In the genomic region with DNA sequence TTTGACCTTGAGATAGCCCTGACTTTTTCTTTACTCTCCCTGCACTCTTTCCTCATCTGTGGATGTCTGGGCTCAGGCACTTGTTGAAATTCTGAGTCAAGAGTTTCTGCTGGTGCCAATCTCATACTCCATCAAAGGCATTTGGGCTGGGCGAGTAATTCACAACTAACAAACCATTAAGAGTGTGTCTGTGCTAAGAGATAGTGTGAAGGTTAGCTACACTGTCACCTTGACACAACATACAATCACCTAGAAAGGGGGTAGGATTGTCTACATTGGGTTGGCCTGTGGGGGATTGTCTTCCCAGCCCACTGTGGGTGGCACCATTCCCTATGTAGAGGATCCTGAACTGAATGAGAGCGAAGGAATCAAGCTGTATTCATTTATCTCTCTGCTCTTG, we compare ENCODE assay signal across 28 mouse cellular contexts. TPM values are rescaled to one million over a fixed set of nuclear protein-coding genes. Genes with fewer than 3 reads are reported as not detected.
DNase-seq lines count a peak whose midpoint lies in the region; ATAC-seq and TF ChIP-seq lines count a peak whose summit lies in the region.
"Had no signal": no experiment of that assay in that cellular context is flagged by ENCODE, and none has a peak within 500 bp of the region (broad histone marks: within the 10 kb centered on the region; RNA-seq: fewer than 3 reads in every experiment).

No protein-coding gene starts in this region.

- H3K27ac ChIP-seq in heart, embryonic 11.5 days (ENCODE audit: low read depth, low read length) = peak overlapping the region; percentile 74
- peak overlapping the region; percentile 97 for H3K27ac ChIP-seq in liver, embryonic 13.5 days
- H3K27ac ChIP-seq in cerebellum, adult 2 months (ENCODE audit: insufficient read depth, low read length) = no peak overlapping the region
- H3K27ac ChIP-seq: embryonic facial prominence, embryonic 13.5 days; hindbrain, embryonic 14.5 days; limb, embryonic 13.5 days had no signal

- intact Hi-C loops in heart, postnatal 10 days (cut with DNase I) = no loop called here

- peaks cover 11% of the 10 kb centered on the region for H3K27me3 ChIP-seq in heart, embryonic 11.5 days (ENCODE audit: control insufficient read depth, insufficient read depth, low read length)
- peaks cover 23% of the 10 kb centered on the region for H3K27me3 ChIP-seq in liver, embryonic 13.5 days
- H3K27me3 ChIP-seq in cerebellum, adult 2 months (ENCODE audit: control insufficient read depth, insufficient read depth, low read length) = no peaks in the 10 kb centered on the region
- H3K27me3 ChIP-seq: neural tube, embryonic 13.5 days had no signal

- no peak for TF ChIP-seq POLR2A in cerebellum, adult 2 months (IDR thresholded peaks at IDR 0.05; ENCODE audit: borderline replicate concordance, insufficient read depth, low read length)

- no peak for TF ChIP-seq CTCF in cerebellum, adult 2 months (IDR thresholded peaks at IDR 0.05; ENCODE audit: borderline replicate concordance, insufficient read depth, low read depth, low read length)

- DNase-seq in heart, postnatal 10 days = no peak
- DNase-seq in liver, embryonic 13.5 days = no peak
- no peak for DNase-seq in cerebellum, adult 2 months
- DNase-seq in frontal cortex, postnatal 14 days (ENCODE audit: low spot score in 2 of 2) = no peak
- DNase-seq in cerebellum, adult 11-12 months = no peak
- DNase-seq: adrenal gland, postnatal 25 days; cerebellum, adult 8-10 months; cerebellum, postnatal 36 days; embryo, embryonic 11 days; heart, postnatal 14 days; kidney, adult 2 months; kidney, postnatal 10 days; lung, embryonic 14.5 days; retina, postnatal 1 day; right cerebral cortex, postnatal 25 days; spleen, adult 18-20 months had no signal

- H3K4me2 ChIP-seq in heart, embryonic 11.5 days = peak overlapping the region; percentile 12; the same call in 1 of the 2 replicates
- peak overlapping the region; percentile 73 for H3K4me2 ChIP-seq in liver, embryonic 13.5 days
- H3K4me2 ChIP-seq: embryonic facial prominence, embryonic 13.5 days; hindbrain, embryonic 14.5 days; limb, embryonic 13.5 days; lung, embryonic 14.5 days; neural tube, embryonic 13.5 days had no signal

- H3K9ac ChIP-seq in heart, embryonic 11.5 days (ENCODE audit: low read depth, low read length) = no peak overlapping the region
- H3K9ac ChIP-seq in liver, embryonic 13.5 days = peak overlapping the region; percentile 49
- H3K9ac ChIP-seq: embryonic facial prominence, embryonic 13.5 days; hindbrain, embryonic 14.5 days; limb, embryonic 13.5 days; lung, embryonic 14.5 days; neural tube, embryonic 13.5 days had no signal

- WGBS in heart, embryonic 11.5 days (ENCODE audit: insufficient replicate concordance) = 85% methylated on average over 2 of the region's 2 CpGs
- 27% methylated on average over 2 of the region's 2 CpGs for WGBS in liver, embryonic 13.5 days (ENCODE audit: insufficient replicate concordance)
- WGBS in cerebellum, adult 2 months = 88% methylated on average over 2 of the region's 2 CpGs

- no peaks in the 10 kb centered on the region for H3K4me1 ChIP-seq in heart, embryonic 11.5 days (ENCODE audit: control insufficient read depth, insufficient read depth, low read length)
- peaks cover 63% of the 10 kb centered on the region for H3K4me1 ChIP-seq in liver, embryonic 13.5 days (replicated peaks)
- H3K4me1 ChIP-seq in cerebellum, adult 2 months (ENCODE audit: control insufficient read depth, insufficient read depth, low read length) = no peaks in the 10 kb centered on the region
- H3K4me1 ChIP-seq: embryonic facial prominence, embryonic 13.5 days; limb, embryonic 13.5 days had no signal

- ATAC-seq in heart, embryonic 11.5 days (replicated peaks; ENCODE audit: insufficient number of reproducible peaks, low FRiP score, low TSS enrichment) = no peak; the same call in 1 of the 2 replicates
- peak; percentile 54 for ATAC-seq in erythroblast, adult 5-6 weeks (replicated peaks; ENCODE audit: low FRiP score, poor library complexity, severe bottlenecking)
- ATAC-seq in liver, embryonic 13.5 days (ENCODE audit: low read depth) = peak; percentile 57
- peak; percentile 54 for ATAC-seq in megakaryocyte-erythroid progenitor cell, adult 5-6 weeks (replicated peaks; ENCODE audit: low FRiP score, low TSS enrichment, poor library complexity, severe bottlenecking)
- ATAC-seq: forebrain, embryonic 16.5 days; inflammation-experienced regulatory T-cells, adult 6 months; midbrain, embryonic 16.5 days had no signal

- no peaks in the 10 kb centered on the region for H3K36me3 ChIP-seq in heart, embryonic 11.5 days (ENCODE audit: control insufficient read depth, insufficient read depth, low read length)
- H3K36me3 ChIP-seq in liver, embryonic 13.5 days = no peaks in the 10 kb centered on the region
- H3K36me3 ChIP-seq: embryonic facial prominence, embryonic 13.5 days; limb, embryonic 13.5 days; neural tube, embryonic 13.5 days had no signal

- H3K9me3 ChIP-seq in heart, embryonic 11.5 days (replicated peaks; ENCODE audit: control insufficient read depth, low read length) = no peaks in the 10 kb centered on the region
- no peaks in the 10 kb centered on the region for H3K9me3 ChIP-seq in liver, embryonic 13.5 days (replicated peaks)
- H3K9me3 ChIP-seq: embryonic facial prominence, embryonic 13.5 days; limb, embryonic 13.5 days; neural tube, embryonic 13.5 days had no signal

- H3K4me3 ChIP-seq in heart, embryonic 11.5 days (ENCODE audit: low read depth, low read length) = no peak overlapping the region
- peak overlapping the region; percentile 44 for H3K4me3 ChIP-seq in liver, embryonic 13.5 days (replicated peaks)
- H3K4me3 ChIP-seq in cerebellum, adult 2 months (replicated peaks; ENCODE audit: insufficient read depth, low read depth, low read length) = no peak overlapping the region
- H3K4me3 ChIP-seq: embryonic facial prominence, embryonic 13.5 days; limb, embryonic 13.5 days; myocyte; neural tube, embryonic 13.5 days had no signal

RNA-seq across cellular contexts. Expression of a gene that starts 43.1 kb away (rescaled TPM):
- 0.84 TPM in 2 replicates for polyA plus RNA-seq in heart, embryonic 11.5 days (2014; fragmentation: Nextera tagmentation; extraction: Ambion mirVana)
- total RNA-seq in heart, postnatal 10 days (2021) = not detected
- not detected in 2 replicates for total RNA-seq in erythroblast, adult 5-6 weeks (2015; ENCODE audit: low replicate concordance)
- total RNA-seq in erythroblast, adult 5-6 weeks (2017; ENCODE audit: low replicate concordance) = not detected in 2 replicates
- 0.22 and 0.36 TPM in 2 replicates for polyA plus RNA-seq in liver, embryonic 13.5 days (2015; fragmentation: Nextera tagmentation; extraction: Ambion mirVana)
- not detected in 2 replicates for total RNA-seq in megakaryocyte-erythroid progenitor cell, adult 5-6 weeks (2014; fragmentation: Nextera tagmentation)
- not detected in 2 replicates for total RNA-seq in megakaryocyte-erythroid progenitor cell, adult 5-6 weeks (2017)
- 138 and 172 TPM in 2 replicates for polyA plus RNA-seq in cerebellum, adult 2 months (2012; rRNA removed)
- total RNA-seq: gastrocnemius, postnatal 4 days; heart, postnatal 14 days had no signal
- polyA plus RNA-seq: inflammation-experienced regulatory T-cells, adult 6 months had no signal

RNA-seq across cellular contexts. Expression of a gene that starts 43.3 kb away (rescaled TPM):
- polyA plus RNA-seq in heart, embryonic 11.5 days (2014; fragmentation: Nextera tagmentation; extraction: Ambion mirVana) = 20.4 and 24.8 TPM in 2 replicates
- total RNA-seq in heart, postnatal 10 days (2021) = 10 to 100 TPM; 11.2 to 11.8 TPM
- total RNA-seq in erythroblast, adult 5-6 weeks (2015; ENCODE audit: low replicate concordance) = not detected in 2 replicates
- 0.43 TPM in 1 of 2 replicates, not detected in the other for total RNA-seq in erythroblast, adult 5-6 weeks (2017; ENCODE audit: low replicate concordance)
- 0.93 and 1.0 TPM in 2 replicates for polyA plus RNA-seq in liver, embryonic 13.5 days (2015; fragmentation: Nextera tagmentation; extraction: Ambion mirVana)
- 6.0 and 6.6 TPM in 2 replicates for total RNA-seq in megakaryocyte-erythroid progenitor cell, adult 5-6 weeks (2014; fragmentation: Nextera tagmentation)
- 4.1 and 5.5 TPM in 2 replicates for total RNA-seq in megakaryocyte-erythroid progenitor cell, adult 5-6 weeks (2017)
- 226 and 240 TPM in 2 replicates for polyA plus RNA-seq in cerebellum, adult 2 months (2012; rRNA removed)

RNA-seq across cellular contexts. Expression of a gene that starts 51.6 kb away (rescaled TPM):
- polyA plus RNA-seq in heart, embryonic 11.5 days (2014; fragmentation: Nextera tagmentation; extraction: Ambion mirVana) = 23.3 and 24.5 TPM in 2 replicates
- 10 to 100 TPM; 26.4 to 26.9 TPM for total RNA-seq in heart, postnatal 10 days (2021)
- 2.7 and 3.3 TPM in 2 replicates for total RNA-seq in erythroblast, adult 5-6 weeks (2015; ENCODE audit: low replicate concordance)
- 1.3 and 2.8 TPM in 2 replicates for total RNA-seq in erythroblast, adult 5-6 weeks (2017; ENCODE audit: low replicate concordance)
- 16.5 and 16.9 TPM in 2 replicates for polyA plus RNA-seq in liver, embryonic 13.5 days (2015; fragmentation: Nextera tagmentation; extraction: Ambion mirVana)
- total RNA-seq in megakaryocyte-erythroid progenitor cell, adult 5-6 weeks (2014; fragmentation: Nextera tagmentation) = 19.7 and 25.6 TPM in 2 replicates
- 10.5 and 12.7 TPM in 2 replicates for total RNA-seq in megakaryocyte-erythroid progenitor cell, adult 5-6 weeks (2017)
- 34.0 and 38.7 TPM in 2 replicates for polyA plus RNA-seq in cerebellum, adult 2 months (2012; rRNA removed)
